Mouse (Mus musculus) retina, embryonic 14.5 days (tissue): ENCODE results near the gene Vkorc1.
A peak's percentile ranks its signal among the peaks of the same experiment; 100 is the strongest.

Experiments used
- DNase-seq: peaks from one replicate; pipeline ENCODE4 v3.0.0-alpha.2; 2015; ENCODE audit warnings: low spot score

Gene Vkorc1

GRCm38 (mm10) chr7:127876467-127877348, 18.7 kb downstream of the Vkorc1 start, which contains the start of gene Zfp668:
TSS of gene Zfp668 (minus strand) at chr7:127876828.
- DNase-seq = peak; percentile 96

GRCm38 (mm10) chr7:127876041-127876466, 19.4 kb downstream of the Vkorc1 start, which contains the start of gene Zfp646:
TSS of gene Zfp646 (plus strand) at chr7:127876221.
- peak; percentile 80 for DNase-seq

GRCm38 (mm10) chr7:127875627-127876001, 19.8 kb downstream of the Vkorc1 start:
- DNase-seq = peak; percentile 97

GRCm38 (mm10) chr7:127874812-127875626, 20.4 kb downstream of the Vkorc1 start:
- DNase-seq = no peak

GRCm38 (mm10) chr7:127870136-127870821, 25.1 kb downstream of the Vkorc1 start:
- peak; percentile 7 for DNase-seq

- peak; percentile 30 for DNase-seq
Observed at GRCm38 (mm10) chr7:127869149-127869810, 26.1 kb downstream of the Vkorc1 start.

- no peak for DNase-seq
Observed at GRCm38 (mm10) chr7:127867641-127868040, 27.8 kb downstream of the Vkorc1 start.

- DNase-seq = no peak
Observed at GRCm38 (mm10) chr7:127866434-127866833, 29.0 kb downstream of the Vkorc1 start.

- no peak for DNase-seq
Observed at GRCm38 (mm10) chr7:127858258-127858657, 37.2 kb downstream of the Vkorc1 start.

GRCm38 (mm10) chr7:127850906-127851305, 44.5 kb downstream of the Vkorc1 start:
- DNase-seq = no peak

- DNase-seq = no peak
Observed at GRCm38 (mm10) chr7:127849973-127850875, 45.2 kb downstream of the Vkorc1 start.
